Mouse (Mus musculus) olfactory bulb, adult 2 months (tissue): Measurements from ENCODE around the gene Bmp7. TPM values are rescaled to one million over a fixed set of nuclear protein-coding genes. Genes with fewer than 3 reads are reported as not detected.

Experiments
- H3K27ac ChIP-seq: fragments of 200-500 bp; 2 replicates; pipeline ENCODE4 v1.5.1; 2012; ENCODE audit warnings: low read depth, low read length; ENCODE audit not compliant: insufficient read depth
- H3K4me1 ChIP-seq: fragments of 200-500 bp; 2 replicates; pipeline ENCODE4 v1.6.1; 2012; ENCODE audit warnings: low read length; ENCODE audit not compliant: control insufficient read depth, insufficient read depth
- H3K4me3 ChIP-seq: fragments of 200-500 bp; 2 replicates; pipeline ENCODE4 v1.5.1; 2012; ENCODE audit warnings: mild to moderate bottlenecking, low read depth, low read length, moderate library complexity; ENCODE audit not compliant: insufficient read depth
- CTCF ChIP-seq: fragments of 200-500 bp; IDR thresholded peaks from 2 replicates; pipeline ENCODE4 v1.5.1; 2012; ENCODE audit warnings: low read depth, mild to moderate bottlenecking, low read length, moderate library complexity; ENCODE audit not compliant: insufficient read depth
- POLR2A ChIP-seq: fragments of 200-500 bp; IDR thresholded peaks from 2 replicates; pipeline ENCODE4 v1.6.1; 2012; ENCODE audit warnings: mild to moderate bottlenecking, low read depth, low read length, moderate library complexity; ENCODE audit not compliant: insufficient read depth
- WGBS: fragments of 180-500 bp; shearing (Covaris S2); methylation state at CpG from one replicate; pipeline ENCODE4 v1.1.7; 2018; 5-methylcytosine and 5-hydroxymethylcytosine counted together
- polyA plus RNA-seq: library from polyadenylated mRNA; stranded (reverse); fragments of >200 nt; gene quantifications from 2 replicates; pipeline ENCODE4 v1.2.4, GENCODE M21; 2012; ENCODE audit warnings: low replicate concordance; ENCODE audit not compliant: missing spikeins, insufficient read depth, insufficient read length

The Bmp7 gene
- polyA plus RNA-seq, 1 experiment = not detected

GRCm38 (mm10) chr2:172926311-172926710 lies 13.8 kb downstream of the Bmp7 start:
- TF ChIP-seq POLR2A = no peak
- no peak for TF ChIP-seq CTCF
- Histone ChIP-seq H3K27ac (no peak overlapping the region), H3K4me3 (no peak overlapping the region), H3K4me1 (0 out of 2 replicates have a peak, but pooled peaks cover 3% of the 10 kb centered on the region)
- 82% methylated on average over 4 of the region's 4 CpGs for WGBS

- H3K4me1 ChIP-seq = 0 out of 2 replicates have a peak, but pooled peaks cover 3% of the 10 kb centered on the region
- no peak for TF ChIP-seq POLR2A
- 56% methylated on average over 6 of the region's 6 CpGs for WGBS
- no peak overlapping the region for H3K27ac ChIP-seq
- H3K4me3 ChIP-seq = no peak overlapping the region
These were observed 15.2 kb downstream of the Bmp7 start for GRCm38 (mm10) chr2:172924961-172925360.

GRCm38 (mm10) chr2:172923198-172923597 lies 16.9 kb downstream of the Bmp7 start:
- 0 out of 2 replicates have a peak, but pooled peaks cover 3% of the 10 kb centered on the region for H3K4me1 ChIP-seq
- 84% methylated on average over 7 of the region's 7 CpGs for WGBS
- H3K4me3 ChIP-seq = no peak overlapping the region
- TF ChIP-seq POLR2A = no peak
- no peak for TF ChIP-seq CTCF
- no peak overlapping the region for H3K27ac ChIP-seq

GRCm38 (mm10) chr2:172922597-172922996 lies 17.5 kb downstream of the Bmp7 start:
- Histone ChIP-seq H3K4me3 (no peak overlapping the region), H3K27ac (no peak overlapping the region), H3K4me1 (0 out of 2 replicates have a peak, but pooled peaks cover 3% of the 10 kb centered on the region)
- 83% methylated on average over 5 of the region's 5 CpGs for WGBS
- TF ChIP-seq CTCF = no peak
- no peak for TF ChIP-seq POLR2A

- Histone ChIP-seq H3K4me3 (no peak overlapping the region), H3K4me1 (peaks cover 14% of the 10 kb centered on the region), H3K27ac (no peak overlapping the region)
- TF ChIP-seq CTCF (no peak), POLR2A (no peak)
- WGBS = 87% methylated on average over 14 of the region's 14 CpGs
These were observed 26.1 kb downstream of the Bmp7 start for GRCm38 (mm10) chr2:172914018-172914417.

- no peak overlapping the region for H3K27ac ChIP-seq
These were observed 28.4 kb downstream of the Bmp7 start for GRCm38 (mm10) chr2:172911715-172912114.

GRCm38 (mm10) chr2:172911157-172911556 lies 29.0 kb downstream of the Bmp7 start:
- TF ChIP-seq POLR2A (no peak), CTCF (no peak)
- Histone ChIP-seq H3K27ac (no peak overlapping the region), H3K4me1 (peaks cover 18% of the 10 kb centered on the region), H3K4me3 (no peak overlapping the region)
- whole genome bisulfite sequencing = 78% methylated on average over 6 of the region's 6 CpGs

More at GRCm38 (mm10) chr2:172911715-172912114, 28.4 kb downstream of the Bmp7 start:
- H3K4me3 ChIP-seq = no peak overlapping the region
- TF ChIP-seq CTCF (no peak), POLR2A (no peak)
- 46% methylated on average over 5 of the region's 5 CpGs for WGBS
- H3K4me1 ChIP-seq = peaks cover 18% of the 10 kb centered on the region

- Histone ChIP-seq H3K4me1 (peaks cover 18% of the 10 kb centered on the region), H3K4me3 (no peak overlapping the region), H3K27ac (no peak overlapping the region)
- no peak for TF ChIP-seq CTCF
- TF ChIP-seq POLR2A = no peak
- 68% methylated on average over 6 of the region's 6 CpGs for WGBS
These were observed 30.7 kb downstream of the Bmp7 start for GRCm38 (mm10) chr2:172909463-172909862.

- Histone ChIP-seq H3K4me3 (no peak overlapping the region), H3K27ac (no peak overlapping the region), H3K4me1 (peaks cover 11% of the 10 kb centered on the region)
- WGBS = 85% methylated on average over 9 of the region's 9 CpGs
- TF ChIP-seq POLR2A (no peak), CTCF (no peak)
These were observed 34.0 kb downstream of the Bmp7 start for GRCm38 (mm10) chr2:172906146-172906545.

GRCm38 (mm10) chr2:172905057-172905456 lies 35.1 kb downstream of the Bmp7 start:
- no peak overlapping the region for H3K4me3 ChIP-seq
- TF ChIP-seq POLR2A = no peak
- TF ChIP-seq CTCF = no peak
- no peak overlapping the region for H3K27ac ChIP-seq
- WGBS = 90% methylated on average over 5 of the region's 5 CpGs
- peaks cover 4% of the 10 kb centered on the region; the same call in 1 of the 2 replicates for H3K4me1 ChIP-seq
